Mouse (Mus musculus): ENCODE measurements around the gene Pef1. TPM values are rescaled to one million over a fixed set of nuclear protein-coding genes. Genes with fewer than 3 reads are reported as not detected.

Pef1 gene
- polyA plus RNA-seq, 1 experiment from 2014 or later = 63.5 TPM

DNA sequence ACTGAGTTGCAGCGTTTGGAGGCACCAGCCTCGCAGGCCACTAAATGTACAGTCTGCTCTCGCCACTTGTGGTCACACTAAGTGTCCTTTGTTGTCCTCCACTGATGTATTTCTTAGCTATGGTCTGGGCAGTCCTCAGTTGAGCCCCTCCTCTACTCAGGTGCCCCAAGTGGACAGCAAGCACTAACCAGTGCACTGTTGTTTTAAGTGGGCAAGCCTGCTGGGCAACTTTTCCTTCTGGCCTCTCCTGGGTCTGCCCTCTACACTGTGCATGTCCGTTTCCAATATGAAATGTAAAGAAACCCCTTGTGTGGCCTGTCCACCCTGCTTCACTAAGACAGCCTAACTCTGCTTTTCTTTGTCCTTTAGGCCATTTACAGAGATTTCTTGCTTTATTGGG lies 21.8 kb downstream of the Pef1 start:
- H3K27me3 ChIP-seq (ENCODE audit: control insufficient read depth, insufficient read depth, low read length) = no peaks in the 10 kb centered on the region
- H3K36me3 ChIP-seq (ENCODE audit: control insufficient read depth, insufficient read depth, low read length) = peaks cover 3% of the 10 kb centered on the region; the same call in 1 of the 2 replicates
- no peaks in the 10 kb centered on the region for H3K9me3 ChIP-seq (replicated peaks; ENCODE audit: control insufficient read depth, low read length)
- H3K4me3 ChIP-seq (replicated peaks; ENCODE audit: low read length) = no peak overlapping the region
- WGBS = 84% methylated on average over 4 of the region's 4 CpGs
- ATAC-seq (ENCODE audit: insufficient read depth, low FRiP score) = peak; percentile 38; the same call in 1 of the 2 replicates
- no peaks in the 10 kb centered on the region for H3K4me1 ChIP-seq (ENCODE audit: control insufficient read depth, insufficient read depth, low read length)
- H3K4me2 ChIP-seq (ENCODE audit: low read depth, low read length) = no peak overlapping the region
- no peak overlapping the region for H3K9ac ChIP-seq (ENCODE audit: low read length)
- no peak overlapping the region for H3K27ac ChIP-seq (ENCODE audit: low read length)

DNA sequence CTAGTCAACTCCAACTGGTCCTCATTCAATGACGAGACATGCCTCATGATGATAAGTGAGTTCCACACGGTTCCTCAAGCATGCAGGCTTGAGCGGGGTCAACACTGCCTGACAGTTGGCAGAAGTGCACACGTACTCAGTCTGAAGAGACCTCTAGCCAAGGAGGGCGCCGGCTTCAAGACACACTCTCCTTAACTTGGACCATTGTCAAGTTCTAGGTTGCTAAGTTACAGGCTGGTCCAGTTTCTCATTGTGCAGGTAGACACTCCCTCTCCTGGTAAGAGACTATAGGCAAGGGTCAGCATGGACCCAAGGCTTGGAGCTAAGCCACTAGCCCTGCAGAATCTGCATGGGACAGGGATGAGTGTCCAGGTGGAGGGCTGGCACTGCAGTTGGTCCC lies 22.8 kb downstream of the Pef1 start:
- no peak overlapping the region for H3K9ac ChIP-seq (ENCODE audit: low read length)
- H3K4me3 ChIP-seq (replicated peaks; ENCODE audit: low read length) = no peak overlapping the region
- H3K9me3 ChIP-seq (replicated peaks; ENCODE audit: control insufficient read depth, low read length) = no peaks in the 10 kb centered on the region
- peaks cover 3% of the 10 kb centered on the region; the same call in 1 of the 2 replicates for H3K36me3 ChIP-seq (ENCODE audit: control insufficient read depth, insufficient read depth, low read length)
- peaks cover 2% of the 10 kb centered on the region; the same call in 1 of the 2 replicates for H3K4me1 ChIP-seq (ENCODE audit: control insufficient read depth, insufficient read depth, low read length)
- no peaks in the 10 kb centered on the region for H3K27me3 ChIP-seq (ENCODE audit: control insufficient read depth, insufficient read depth, low read length)
- H3K4me2 ChIP-seq (ENCODE audit: low read depth, low read length) = no peak overlapping the region
- 84% methylated on average over 6 of the region's 6 CpGs for WGBS
- no peak overlapping the region for H3K27ac ChIP-seq (ENCODE audit: low read length)
- ATAC-seq (ENCODE audit: insufficient read depth, low FRiP score) = no peak

DNA sequence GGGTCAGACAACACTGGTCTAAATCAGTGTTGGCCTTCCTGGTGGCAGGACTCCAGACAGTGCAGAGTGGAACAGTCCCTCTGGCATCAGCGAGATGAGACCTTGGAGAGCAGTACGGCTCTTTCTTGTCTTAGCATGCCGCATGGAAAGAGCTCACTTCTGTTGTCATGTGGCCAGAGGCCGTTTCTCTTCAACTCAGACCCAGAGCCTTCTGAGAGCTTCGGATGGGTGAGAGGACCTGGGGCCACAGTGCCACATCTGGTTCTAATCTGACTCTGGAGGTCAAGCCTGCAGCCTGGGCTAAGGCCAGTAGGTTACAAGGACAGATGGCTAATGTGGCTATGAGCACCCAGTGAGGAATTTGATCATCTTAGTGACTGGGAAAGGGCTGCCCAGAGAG lies 23.6 kb downstream of the Pef1 start:
- no peaks in the 10 kb centered on the region for H3K27me3 ChIP-seq (ENCODE audit: control insufficient read depth, insufficient read depth, low read length)
- H3K36me3 ChIP-seq (ENCODE audit: control insufficient read depth, insufficient read depth, low read length) = peaks cover 3% of the 10 kb centered on the region; the same call in 1 of the 2 replicates
- H3K4me1 ChIP-seq (ENCODE audit: control insufficient read depth, insufficient read depth, low read length) = peaks cover 7% of the 10 kb centered on the region; the same call in 1 of the 2 replicates
- no peak overlapping the region for H3K27ac ChIP-seq (ENCODE audit: low read length)
- H3K4me3 ChIP-seq (replicated peaks; ENCODE audit: low read length) = no peak overlapping the region
- 78% methylated on average over 5 of the region's 5 CpGs for WGBS
- no peaks in the 10 kb centered on the region for H3K9me3 ChIP-seq (replicated peaks; ENCODE audit: control insufficient read depth, low read length)
- no peak overlapping the region for H3K9ac ChIP-seq (ENCODE audit: low read length)
- no peak for ATAC-seq (ENCODE audit: insufficient read depth, low FRiP score)
- no peak overlapping the region for H3K4me2 ChIP-seq (ENCODE audit: low read depth, low read length)

DNA sequence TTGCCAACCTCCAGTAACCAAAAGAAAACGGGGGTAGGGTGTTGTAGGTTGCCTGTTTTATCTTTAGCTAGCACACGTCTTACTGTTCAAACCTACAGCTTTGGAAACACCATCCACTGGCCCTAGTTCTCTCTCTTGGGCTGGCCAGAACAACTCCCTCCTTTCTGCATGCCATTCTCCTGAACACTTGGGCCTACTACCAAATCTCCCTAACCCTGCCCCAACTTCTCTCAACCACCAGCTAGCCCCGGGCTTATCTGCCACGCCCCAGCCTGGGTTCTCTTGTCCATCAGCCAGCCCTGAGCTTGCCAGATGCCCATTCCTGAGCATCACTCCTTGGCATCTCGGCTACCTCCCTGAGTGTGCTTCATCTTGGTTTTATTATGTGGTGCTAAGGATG lies 26.5 kb downstream of the Pef1 start:
- ATAC-seq (ENCODE audit: insufficient read depth, low FRiP score) = no peak
- Histone ChIP-seq H3K9ac (ENCODE audit: low read length) (no peak overlapping the region), H3K4me2 (ENCODE audit: low read depth, low read length) (no peak overlapping the region), H3K9me3 (replicated peaks; ENCODE audit: control insufficient read depth, low read length) (no peaks in the 10 kb centered on the region), H3K27ac (ENCODE audit: low read length) (no peak overlapping the region), H3K4me3 (replicated peaks; ENCODE audit: low read length) (no peak overlapping the region), H3K27me3 (ENCODE audit: control insufficient read depth, insufficient read depth, low read length) (no peaks in the 10 kb centered on the region), H3K36me3 (ENCODE audit: control insufficient read depth, insufficient read depth, low read length) (0 out of 2 replicates have a peak, but pooled peaks cover 3% of the 10 kb centered on the region), H3K4me1 (ENCODE audit: control insufficient read depth, insufficient read depth, low read length) (peaks cover 7% of the 10 kb centered on the region; the same call in 1 of the 2 replicates)
- 79% methylated on average over 5 of the region's 5 CpGs for WGBS

DNA sequence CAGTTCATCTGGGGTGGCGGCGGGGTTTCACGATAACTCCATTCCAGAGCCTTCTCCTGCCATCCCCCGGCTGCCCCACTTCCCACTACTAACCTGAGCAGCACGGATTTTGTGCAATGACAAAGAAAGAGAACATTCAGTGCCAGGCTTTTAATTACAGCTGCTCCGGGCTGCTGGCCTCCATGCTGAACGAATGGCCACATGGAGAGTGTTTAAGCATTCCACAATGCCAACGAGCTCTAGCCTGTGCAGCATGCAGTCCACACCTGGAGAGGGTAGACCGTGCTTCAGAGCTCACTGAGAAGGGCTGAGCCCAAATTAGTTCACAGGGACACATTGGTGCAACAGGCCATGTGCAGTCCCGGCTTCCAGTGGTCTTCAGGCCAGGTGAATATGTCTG lies 27.7 kb downstream of the Pef1 start:
- no peaks in the 10 kb centered on the region for H3K9me3 ChIP-seq (replicated peaks; ENCODE audit: control insufficient read depth, low read length)
- 0 out of 2 replicates have a peak, but pooled peaks cover under 1% of the 10 kb centered on the region for H3K36me3 ChIP-seq (ENCODE audit: control insufficient read depth, insufficient read depth, low read length)
- ATAC-seq (ENCODE audit: insufficient read depth, low FRiP score) = no peak
- no peak overlapping the region for H3K27ac ChIP-seq (ENCODE audit: low read length)
- H3K4me1 ChIP-seq (ENCODE audit: control insufficient read depth, insufficient read depth, low read length) = peaks cover 7% of the 10 kb centered on the region; the same call in 1 of the 2 replicates
- 78% methylated on average over 10 of the region's 10 CpGs for WGBS
- no peaks in the 10 kb centered on the region for H3K27me3 ChIP-seq (ENCODE audit: control insufficient read depth, insufficient read depth, low read length)
- no peak overlapping the region for H3K4me2 ChIP-seq (ENCODE audit: low read depth, low read length)
- H3K4me3 ChIP-seq (replicated peaks; ENCODE audit: low read length) = no peak overlapping the region
- H3K9ac ChIP-seq (ENCODE audit: low read length) = no peak overlapping the region

DNA sequence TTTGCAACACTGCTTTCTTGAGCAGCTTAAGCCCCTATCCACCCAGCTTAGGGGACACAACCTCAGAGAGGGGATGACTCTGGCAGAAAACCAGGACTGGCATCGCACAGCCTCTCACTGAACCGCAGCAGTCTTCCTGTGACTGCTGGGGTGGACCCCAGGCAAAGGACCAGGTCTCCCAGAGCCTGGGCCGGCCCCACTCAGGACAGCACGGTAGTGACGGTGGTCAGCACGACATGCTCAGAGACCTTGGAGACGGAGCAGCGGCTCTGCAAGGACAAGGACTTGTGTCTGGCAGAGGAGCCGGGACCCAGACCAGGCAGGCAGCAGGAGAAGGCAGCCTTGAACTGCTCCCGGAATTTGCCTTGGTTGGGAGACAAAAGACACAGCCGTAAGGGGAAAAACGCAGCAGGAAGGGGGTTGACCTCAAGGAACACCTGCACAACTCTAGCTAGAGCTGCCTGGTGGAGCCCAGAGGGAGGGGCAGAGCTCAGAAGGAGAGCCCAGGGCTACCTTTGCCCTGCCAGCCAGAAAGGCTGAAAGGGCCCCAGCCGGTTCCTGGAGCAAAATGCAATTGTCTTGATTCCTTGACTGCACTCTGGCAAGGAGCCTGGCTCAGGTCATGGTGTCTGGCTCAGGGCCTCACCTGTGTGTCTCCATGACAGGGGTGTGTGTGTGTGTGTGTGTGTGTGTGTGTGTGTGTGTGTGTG lies 28.4 kb downstream of the Pef1 start:
- Histone ChIP-seq H3K27me3 (ENCODE audit: control insufficient read depth, insufficient read depth, low read length) (no peaks in the 10 kb centered on the region), H3K4me3 (replicated peaks; ENCODE audit: low read length) (no peak overlapping the region), H3K9ac (ENCODE audit: low read length) (0 out of 2 replicates have a peak overlapping the region, but pooled peaks have one; percentile 43), H3K4me1 (ENCODE audit: control insufficient read depth, insufficient read depth, low read length) (peaks cover 7% of the 10 kb centered on the region; the same call in 1 of the 2 replicates), H3K9me3 (replicated peaks; ENCODE audit: control insufficient read depth, low read length) (no peaks in the 10 kb centered on the region), H3K27ac (ENCODE audit: low read length) (peak overlapping the region; percentile 78), H3K4me2 (ENCODE audit: low read depth, low read length) (no peak overlapping the region), H3K36me3 (ENCODE audit: control insufficient read depth, insufficient read depth, low read length) (no peaks in the 10 kb centered on the region)
- peak; percentile 76 for ATAC-seq (ENCODE audit: insufficient read depth, low FRiP score)
- 49% methylated on average over 13 of the region's 13 CpGs for WGBS

DNA sequence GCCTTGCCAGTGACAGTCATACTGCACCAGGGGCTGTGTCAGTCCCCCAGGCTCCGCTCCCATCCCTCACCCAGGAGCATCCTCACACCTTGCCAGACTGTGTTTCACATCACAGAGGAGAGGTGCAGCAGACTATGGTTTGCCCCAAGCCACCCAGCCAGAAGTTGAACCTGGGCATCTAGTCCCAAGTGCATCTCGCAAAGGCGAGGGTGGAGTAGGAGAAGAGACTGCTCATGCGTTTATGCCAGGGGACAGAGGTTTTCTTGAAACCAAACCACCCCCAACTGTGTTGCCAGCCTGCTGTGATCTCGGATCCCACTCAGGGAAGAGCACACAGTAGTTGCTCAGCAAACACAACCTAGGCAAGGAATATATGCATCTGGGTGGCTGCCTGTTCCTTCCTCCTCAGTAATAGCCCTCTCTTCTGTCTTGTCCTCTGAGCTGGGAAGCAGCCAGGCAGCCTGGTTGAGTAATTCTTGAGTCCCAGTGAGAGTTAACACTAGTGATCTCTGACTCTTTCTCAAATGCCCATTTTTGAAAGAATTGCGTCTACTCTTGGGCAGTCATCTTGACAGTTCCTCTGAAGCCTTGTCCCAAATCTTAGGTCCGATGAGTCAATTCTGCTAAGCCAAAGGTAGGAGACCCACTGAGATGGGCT lies 29.2 kb downstream of the Pef1 start:
- peak; percentile 7; the same call in 1 of the 2 replicates for ATAC-seq (ENCODE audit: insufficient read depth, low FRiP score)
- H3K27ac ChIP-seq (ENCODE audit: low read length) = peak overlapping the region; percentile 78
- no peak overlapping the region for H3K4me3 ChIP-seq (replicated peaks; ENCODE audit: low read length)
- no peak overlapping the region for H3K4me2 ChIP-seq (ENCODE audit: low read depth, low read length)
- H3K9ac ChIP-seq (ENCODE audit: low read length) = no peak overlapping the region
- H3K36me3 ChIP-seq (ENCODE audit: control insufficient read depth, insufficient read depth, low read length) = no peaks in the 10 kb centered on the region
- H3K9me3 ChIP-seq (replicated peaks; ENCODE audit: control insufficient read depth, low read length) = no peaks in the 10 kb centered on the region
- WGBS = 86% methylated on average over 7 of the region's 7 CpGs
- H3K27me3 ChIP-seq (ENCODE audit: control insufficient read depth, insufficient read depth, low read length) = no peaks in the 10 kb centered on the region
- peaks cover 7% of the 10 kb centered on the region; the same call in 1 of the 2 replicates for H3K4me1 ChIP-seq (ENCODE audit: control insufficient read depth, insufficient read depth, low read length)

DNA sequence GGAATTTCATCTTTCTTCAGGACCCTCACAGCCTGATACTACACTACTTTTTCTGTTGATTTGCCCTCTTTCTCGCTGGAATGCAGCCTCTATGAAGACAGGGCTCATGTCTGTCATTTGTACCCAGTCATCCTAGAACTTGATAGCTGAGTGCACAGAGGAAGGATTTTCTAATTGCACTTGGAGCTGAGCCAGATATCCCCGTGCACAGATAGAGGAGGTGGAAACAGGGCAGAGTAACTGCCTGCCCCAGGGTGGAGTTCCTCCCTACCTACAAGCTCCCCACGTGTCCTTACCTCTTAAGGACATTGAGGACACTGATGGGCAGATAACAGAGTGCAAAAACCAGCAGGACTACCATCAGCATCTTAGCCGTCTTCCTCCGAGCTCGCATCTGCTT lies 31.0 kb downstream of the Pef1 start:
- Histone ChIP-seq H3K4me2 (ENCODE audit: low read depth, low read length) (no peak overlapping the region), H3K9me3 (replicated peaks; ENCODE audit: control insufficient read depth, low read length) (no peaks in the 10 kb centered on the region), H3K4me1 (ENCODE audit: control insufficient read depth, insufficient read depth, low read length) (peaks cover 11% of the 10 kb centered on the region), H3K9ac (ENCODE audit: low read length) (no peak overlapping the region), H3K27me3 (ENCODE audit: control insufficient read depth, insufficient read depth, low read length) (peaks cover 6% of the 10 kb centered on the region; the same call in 1 of the 2 replicates), H3K4me3 (replicated peaks; ENCODE audit: low read length) (no peak overlapping the region), H3K27ac (ENCODE audit: low read length) (no peak overlapping the region), H3K36me3 (ENCODE audit: control insufficient read depth, insufficient read depth, low read length) (no peaks in the 10 kb centered on the region)
- ATAC-seq (ENCODE audit: insufficient read depth, low FRiP score) = no peak
- WGBS = 50% methylated on average over 6 of the region's 6 CpGs

Data from stomach, embryonic 16.5 days (tissue).